Mouse (Mus musculus): ENCODE data around the gene Lsm5.
A peak's percentile ranks its signal among the peaks of the same experiment; 100 is the strongest.

The Lsm5 gene

DNA sequence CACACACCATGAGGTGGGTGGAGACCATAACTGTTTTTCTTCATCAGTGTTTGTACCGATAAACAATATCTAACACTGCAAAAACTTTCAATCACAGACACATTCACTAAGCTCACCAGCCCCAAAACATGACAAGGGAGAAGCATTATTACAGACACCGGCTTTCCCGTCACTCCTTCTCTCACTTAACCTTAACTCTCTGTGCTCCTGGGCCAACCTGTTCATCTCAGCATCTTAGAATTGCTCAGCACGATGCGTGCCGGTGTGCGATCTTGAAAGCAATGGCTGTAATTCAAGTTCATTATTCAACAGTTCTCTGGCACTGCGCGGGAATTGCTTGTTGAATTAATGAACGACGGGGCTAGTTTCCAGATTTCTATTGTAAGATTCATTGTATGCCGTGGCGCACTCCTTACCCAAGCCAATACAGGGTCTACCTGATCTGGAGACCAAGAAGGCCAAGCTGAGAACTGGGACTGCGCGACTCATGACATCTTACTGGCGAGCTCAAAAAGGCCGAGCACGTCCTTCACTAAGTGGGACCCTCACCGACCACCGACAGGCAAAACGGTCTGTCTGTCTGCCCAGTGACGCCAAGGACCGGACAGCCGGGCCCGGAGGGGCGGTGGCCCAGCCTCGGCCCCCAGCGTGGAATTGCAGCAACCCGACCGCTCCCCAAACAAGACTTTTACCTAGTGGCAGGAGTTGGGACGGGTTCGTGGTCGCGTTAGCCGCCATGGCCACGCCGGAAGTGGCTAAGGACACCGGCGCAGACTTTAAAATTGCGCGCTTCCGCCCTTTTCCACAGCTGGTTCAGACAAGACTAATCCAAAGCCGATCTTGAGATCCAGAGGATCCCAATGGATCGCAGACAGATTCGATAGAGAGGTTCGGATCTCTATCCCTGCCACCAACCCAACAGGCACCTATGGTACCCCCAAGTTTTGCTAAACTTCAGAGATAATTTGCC, at the start of gene Lsm5:
Gene Lsm5 (minus strand): TSS at position 780 of the 970 bp plus-strand sequence.
- DNase-seq (ENCODE audit: low spot score), result peak; percentile 84

DNA sequence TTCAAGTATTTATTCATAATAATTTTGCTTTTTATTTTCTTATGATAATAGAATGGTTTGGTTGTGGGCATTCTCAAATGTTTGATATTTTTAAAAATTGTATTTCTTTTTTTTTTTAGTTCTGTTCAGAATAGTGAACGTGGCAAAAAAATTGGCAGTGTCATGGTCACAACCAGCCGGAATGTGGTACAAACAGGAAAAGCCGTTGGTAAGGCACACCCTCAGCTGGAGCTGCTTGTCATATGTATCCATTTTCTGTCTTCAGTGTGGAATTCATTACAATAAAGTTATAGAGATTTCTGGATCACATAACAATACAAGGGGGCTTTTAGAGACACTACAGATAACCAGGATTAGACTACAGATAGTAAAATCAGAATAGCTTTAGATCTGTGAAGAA, 49.2 kb upstream of the Lsm5 start:
- DNase-seq (ENCODE audit: low spot score), result no peak

GRCm38 (mm10) chr6:56745950-56746543, 41.5 kb upstream of the Lsm5 start:
- no peak for DNase-seq (ENCODE audit: low spot score)

DNA sequence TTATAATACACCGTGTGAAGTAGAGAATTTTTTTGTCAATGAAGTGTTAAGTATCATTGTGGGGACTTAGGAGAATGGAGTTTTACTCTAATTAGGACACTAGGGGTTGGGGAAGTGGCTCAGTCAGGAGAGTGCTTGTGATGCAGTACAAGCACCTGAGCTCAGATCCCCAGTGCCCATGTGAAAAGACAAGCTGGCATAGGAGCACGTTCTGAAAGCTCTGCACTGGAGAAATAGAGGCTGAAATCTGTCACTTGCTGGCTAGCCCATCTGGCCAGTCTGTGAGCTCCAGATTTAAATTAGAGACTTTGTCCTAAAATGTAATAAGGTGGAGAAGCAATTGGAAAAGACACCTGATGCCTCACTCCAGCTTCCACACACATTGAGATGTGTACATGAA, 28.0 kb upstream of the Lsm5 start:
- DNase-seq (ENCODE audit: low spot score), result no peak

DNA sequence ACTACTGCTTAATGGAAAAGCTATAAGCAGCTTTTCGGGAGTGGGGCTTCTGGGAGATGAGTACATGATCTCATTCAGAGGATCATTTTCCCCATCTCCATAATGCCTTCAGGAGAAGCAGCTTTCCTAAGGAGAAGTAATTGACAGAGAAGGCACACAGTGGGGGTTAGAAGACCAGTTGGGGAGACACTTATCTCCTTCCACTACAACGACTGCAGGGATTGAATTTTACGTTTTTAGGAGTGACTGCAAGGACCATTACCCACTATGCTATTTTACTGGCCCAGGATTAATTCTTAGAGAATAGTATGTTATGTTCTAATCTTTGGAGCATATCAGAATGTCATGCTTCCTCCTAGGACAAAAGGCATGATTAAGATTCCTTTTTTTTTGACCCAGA, 16.4 kb upstream of the Lsm5 start:
- no peak for DNase-seq (ENCODE audit: low spot score)

- no peak for DNase-seq (ENCODE audit: low spot score)
These were observed 14.6 kb upstream of the Lsm5 start for GRCm38 (mm10) chr6:56719071-56719470.

- peak; percentile 34 for DNase-seq (ENCODE audit: low spot score)
These were observed 10.8 kb upstream of the Lsm5 start for GRCm38 (mm10) chr6:56715270-56715666.

DNA sequence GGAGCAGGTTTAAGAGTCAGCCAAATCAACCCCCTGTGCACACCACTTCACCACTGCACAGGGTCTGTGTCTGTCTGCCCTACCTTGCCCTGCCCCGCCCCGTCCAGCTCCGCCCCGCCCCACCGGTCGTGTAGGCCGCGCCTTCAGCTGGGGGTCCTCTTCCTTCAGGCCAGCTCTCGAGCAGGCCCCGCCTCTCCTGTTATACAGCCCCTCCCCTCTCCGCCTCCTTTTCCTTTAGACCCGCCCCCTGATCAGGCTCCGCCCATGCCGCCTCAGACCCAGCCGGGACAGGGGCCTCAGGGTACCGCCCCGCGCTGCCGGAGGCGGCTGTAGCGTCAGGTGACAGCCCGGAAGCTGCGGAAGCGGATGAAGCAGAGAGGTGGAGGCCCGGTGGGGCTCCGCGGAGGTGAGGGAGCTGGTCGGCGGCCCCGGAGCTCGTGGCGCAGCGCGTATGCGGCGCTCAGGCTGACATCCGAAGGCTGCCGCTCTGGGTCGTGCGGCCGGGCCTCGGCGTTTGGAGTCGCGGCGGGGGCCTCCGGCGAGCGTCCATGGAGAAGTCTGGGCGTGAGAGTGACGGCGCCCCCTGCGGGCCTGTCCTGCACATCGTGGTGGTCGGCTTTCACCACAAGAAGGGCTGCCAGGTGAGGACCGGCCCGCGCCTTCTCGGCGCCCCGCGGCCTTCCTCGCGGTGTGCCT, 10.2 kb upstream of the Lsm5 start, which contains the start of gene Avl9:
Gene Avl9 (plus strand): TSS at position 326 of the 696 bp plus-strand sequence.
- peak; percentile 99 for DNase-seq (ENCODE audit: low spot score)

DNA sequence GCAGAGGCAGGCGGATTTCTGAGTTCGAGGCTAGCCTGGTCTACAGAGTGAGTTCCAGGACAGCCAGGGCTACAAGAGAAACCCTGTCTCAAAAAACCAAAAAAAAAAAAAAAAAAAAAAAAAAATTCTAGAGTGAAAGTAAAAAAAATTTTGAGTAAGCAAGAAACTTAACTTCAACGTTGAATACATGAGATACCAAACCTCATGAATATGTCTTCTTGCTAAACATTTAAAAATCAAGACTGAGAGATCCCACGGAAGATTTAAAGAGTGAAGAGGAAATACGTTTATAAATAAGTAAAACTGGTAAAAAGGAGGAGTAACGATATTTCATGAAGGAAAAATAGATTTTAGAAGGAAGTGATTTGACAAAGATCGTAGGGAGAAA, 9.7 kb upstream of the Lsm5 start:
- DNase-seq (ENCODE audit: low spot score), result no peak

DNA sequence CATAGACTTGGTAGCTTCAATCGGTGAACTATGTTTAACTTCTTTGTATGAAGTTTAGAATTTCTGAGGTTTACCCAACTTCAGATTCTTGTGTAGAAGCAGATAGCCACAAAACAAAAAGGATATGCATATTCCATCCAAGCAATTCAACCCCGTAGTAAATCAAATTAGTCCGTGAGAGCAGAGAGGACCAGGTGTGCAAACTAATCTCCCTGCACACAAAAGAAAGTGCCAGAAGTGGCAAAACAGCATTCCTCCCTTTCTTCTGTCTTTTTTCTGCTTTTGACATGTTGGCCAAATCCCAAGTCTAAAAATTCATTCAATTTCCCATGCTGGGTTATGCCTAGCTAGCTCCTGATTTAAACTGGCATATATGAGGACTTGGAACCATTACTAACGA, 12.1 kb downstream of the Lsm5 start:
- DNase-seq (ENCODE audit: low spot score), result no peak

DNA sequence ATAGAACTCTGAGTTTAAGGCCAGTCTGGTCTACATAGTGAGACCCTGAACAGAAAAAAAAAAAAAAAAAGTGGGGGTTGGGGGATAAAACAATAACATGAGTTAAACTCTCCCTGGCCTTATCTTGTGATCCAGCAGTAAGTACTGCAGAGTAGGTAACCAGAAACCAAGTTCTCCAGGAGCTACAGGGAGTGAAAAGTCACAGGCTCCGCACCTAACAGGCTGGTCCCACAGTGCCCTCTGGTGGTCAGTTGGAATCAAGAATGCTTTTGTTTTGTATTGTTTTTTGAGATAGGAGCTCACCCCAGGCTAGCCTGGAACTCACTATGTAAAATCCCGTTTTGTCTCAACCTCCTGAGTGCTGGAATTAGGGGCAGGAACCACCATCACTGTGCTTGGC, 13.3 kb downstream of the Lsm5 start:
- DNase-seq (ENCODE audit: low spot score), result peak; percentile 65

DNA sequence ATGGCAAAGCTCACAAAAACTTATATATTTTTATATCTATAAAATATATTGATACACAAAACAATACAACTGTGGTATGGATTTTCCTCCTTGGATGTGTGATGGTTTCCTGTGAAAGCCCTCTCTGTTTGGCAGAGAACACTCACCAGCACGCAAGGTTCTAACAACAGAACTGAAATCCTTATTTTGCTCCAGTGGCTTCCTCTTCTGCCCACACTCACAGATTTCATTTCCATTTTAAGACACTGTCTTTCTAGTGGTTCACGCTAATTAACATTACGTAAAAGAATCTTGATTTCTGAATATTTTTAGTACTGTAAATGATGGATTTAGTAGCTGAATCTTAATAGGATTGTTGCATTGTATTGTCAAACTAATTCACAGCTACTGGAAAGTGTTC, 16.3 kb downstream of the Lsm5 start:
- no peak for DNase-seq (ENCODE audit: low spot score)

DNA sequence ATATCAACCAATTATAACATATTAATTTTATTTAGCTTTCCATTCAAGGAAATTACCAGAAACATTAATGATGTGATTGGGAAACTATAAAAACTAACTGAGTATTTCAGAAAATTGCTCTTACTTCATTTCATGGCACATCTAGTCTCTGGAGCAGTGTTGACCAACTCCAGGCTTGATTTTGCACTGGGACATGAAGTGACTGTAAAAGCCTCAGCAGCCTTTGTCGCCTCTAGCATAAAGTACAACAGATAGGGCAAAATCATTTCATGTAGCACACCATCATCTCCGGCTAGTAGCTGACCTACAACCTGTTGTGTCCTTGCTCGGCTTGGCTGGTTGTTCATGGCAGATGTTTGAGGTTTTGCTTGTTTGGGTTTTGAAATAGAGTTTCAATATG, 40.1 kb downstream of the Lsm5 start:
- DNase-seq (ENCODE audit: low spot score), result no peak

GRCm38 (mm10) chr6:56655393-56655792, 49.1 kb downstream of the Lsm5 start:
- DNase-seq (ENCODE audit: low spot score), result no peak

DNA sequence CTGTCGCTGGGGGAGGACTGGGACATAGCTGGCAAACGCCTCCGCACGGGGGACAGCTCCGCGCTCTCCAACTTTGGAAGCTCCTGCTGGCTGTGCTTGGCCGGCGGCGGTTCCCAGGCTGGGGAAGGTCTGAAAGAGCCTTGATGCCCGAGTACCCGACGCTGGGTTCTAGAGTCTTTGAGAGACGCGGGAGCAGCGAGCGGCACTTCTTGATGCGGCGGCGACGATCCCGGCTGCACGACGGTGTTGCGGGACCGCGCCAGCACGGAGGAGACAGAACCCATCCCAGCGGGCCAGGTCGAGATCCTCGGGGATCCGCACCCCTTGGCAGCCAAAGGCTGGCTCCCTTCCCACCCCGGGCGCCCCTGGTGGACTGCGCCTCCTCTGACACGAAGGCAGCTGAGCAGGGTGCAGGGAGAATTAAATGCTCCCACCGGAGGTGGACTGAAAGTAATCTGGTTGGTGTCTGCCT, 52.4 kb downstream of the Lsm5 start:
- no peak for DNase-seq (ENCODE audit: low spot score)
